Mouse (Mus musculus) frontal cortex, postnatal 14 days (tissue): ENCODE measurements around the gene Scml4.

Experiments
- DNase-seq, 2 experiments: peaks; one replicate each; pipeline ENCODE4 v3.0.0; 2022; ENCODE audit warnings: low spot score in 2 of 2

Scml4 gene

DNA sequence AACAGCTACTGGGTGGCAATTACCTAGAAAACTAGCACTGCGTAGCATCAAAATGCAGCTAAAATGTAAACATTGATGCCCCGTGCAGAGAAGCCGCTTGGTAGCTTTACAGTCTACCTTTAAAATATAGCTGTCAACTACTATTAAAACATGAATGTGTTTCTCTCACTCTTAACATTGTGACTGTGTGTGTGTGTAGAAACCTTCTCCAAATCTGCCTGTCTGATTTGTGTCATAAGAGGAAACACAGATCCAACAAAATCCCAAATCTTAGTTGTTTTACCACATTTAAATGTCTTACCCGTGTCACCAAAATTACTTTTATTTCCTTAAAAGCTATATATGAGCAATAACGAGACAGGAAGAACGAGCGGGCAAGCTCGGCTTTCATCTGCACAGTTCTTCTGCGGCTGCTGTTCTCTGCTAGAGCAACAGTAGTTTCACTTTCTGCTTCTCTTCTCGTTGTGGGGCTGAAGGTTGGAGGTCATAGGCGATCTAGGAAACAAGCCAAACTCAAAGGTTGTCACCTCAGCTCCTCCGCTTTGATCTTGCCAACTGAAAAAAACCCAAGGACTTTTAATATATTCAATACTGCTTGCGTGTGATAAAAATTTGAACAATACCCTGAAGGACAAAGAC, 2.1 kb downstream of the Scml4 start:
- DNase-seq, result no peak

DNA sequence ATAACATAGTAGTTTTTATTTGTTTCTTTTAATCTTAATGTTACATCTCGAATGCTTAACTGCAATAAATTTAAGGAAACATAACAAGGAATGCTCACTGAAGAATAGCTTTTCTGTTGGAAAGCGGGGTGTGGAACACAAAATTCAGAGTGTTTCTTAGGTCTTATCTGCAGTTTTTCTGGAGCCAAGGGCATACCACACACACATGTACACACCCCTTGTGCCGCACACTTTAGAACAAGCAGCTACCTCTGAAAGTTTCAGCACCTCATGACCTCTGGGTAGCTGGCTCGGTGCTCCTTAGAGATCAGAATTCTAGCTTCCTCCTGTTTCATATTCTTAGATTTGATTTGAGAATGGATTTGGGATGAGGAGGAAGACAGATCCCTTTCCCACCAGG, 2.6 kb downstream of the Scml4 start:
- DNase-seq, result no peak

DNA sequence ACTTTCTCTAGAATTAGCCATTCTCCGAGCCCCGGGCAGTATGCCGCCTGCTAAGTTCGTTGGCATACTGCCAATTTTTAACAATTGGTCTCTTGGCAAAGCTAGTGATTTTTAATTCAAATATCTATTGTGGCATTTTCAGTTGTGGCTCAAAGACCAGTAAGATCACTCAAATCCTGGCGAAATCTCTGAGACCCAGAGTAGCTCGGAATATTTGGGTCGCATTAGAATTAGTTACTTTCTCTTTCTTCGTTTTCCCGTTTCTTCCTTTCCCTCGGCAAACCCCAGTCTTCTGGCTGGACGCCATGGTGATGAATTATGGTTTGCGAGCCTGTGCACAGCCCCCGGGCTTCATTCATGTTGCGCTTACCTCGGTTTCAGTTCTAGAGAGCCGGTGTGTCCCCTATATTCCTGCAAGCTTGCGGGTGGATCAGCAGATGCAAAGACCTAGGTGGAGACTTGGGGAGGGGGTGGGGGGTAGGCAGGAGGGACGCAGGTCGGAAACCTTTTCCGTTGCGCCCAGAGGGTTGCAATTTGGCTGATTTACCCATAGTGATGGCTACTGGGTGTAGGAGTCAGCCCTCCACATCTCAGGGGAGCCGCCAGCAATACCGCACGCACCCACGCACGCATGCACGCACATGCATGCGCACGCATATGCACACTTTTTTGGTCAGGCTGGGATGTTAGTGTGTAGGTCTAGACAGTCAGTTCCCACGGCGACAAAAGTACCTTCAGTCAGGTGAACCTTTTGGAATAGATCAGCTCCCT, 3.6 kb downstream of the Scml4 start:
- DNase-seq, result peak; percentile 53 to 54

DNA sequence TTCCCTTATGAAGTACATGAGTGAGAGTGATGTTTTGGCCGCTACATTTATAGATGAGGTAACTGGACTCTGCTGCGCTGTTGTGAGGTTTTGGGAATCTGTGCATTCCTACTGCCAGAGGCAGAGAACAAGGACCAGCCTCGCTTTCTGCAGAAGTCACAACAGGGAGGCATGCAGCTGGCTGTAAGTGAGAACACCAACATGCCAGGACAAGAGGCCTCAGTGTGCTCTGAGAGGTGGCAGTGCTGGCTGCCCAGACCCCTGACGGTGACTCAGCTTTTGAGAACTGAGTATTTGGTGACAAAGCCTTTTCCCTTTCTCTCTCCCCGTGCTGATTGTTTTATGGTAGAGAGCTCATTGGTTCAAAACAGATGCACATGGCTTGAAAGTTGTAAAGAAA, 4.5 kb downstream of the Scml4 start:
- DNase-seq, result no peak

DNA sequence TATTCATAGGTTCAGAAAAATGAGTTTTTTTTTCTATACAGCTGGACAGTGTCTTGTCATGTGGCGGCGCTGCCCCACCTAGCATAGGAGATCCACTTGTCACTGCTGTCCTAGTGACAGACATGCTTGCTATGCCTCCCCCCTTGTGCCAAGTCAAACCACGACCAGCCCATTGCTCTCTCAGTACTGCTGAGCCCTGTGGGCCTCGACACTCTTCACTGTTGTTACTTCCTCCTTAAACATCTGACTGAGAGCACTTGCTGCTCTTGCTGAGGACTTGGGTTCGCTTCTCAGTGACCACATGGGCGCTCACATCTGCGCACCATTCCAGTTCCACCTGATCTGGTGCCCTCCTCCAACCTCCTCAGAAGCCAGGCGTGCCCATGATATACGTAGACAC, 8.2 kb downstream of the Scml4 start:
- no peak for DNase-seq

DNA sequence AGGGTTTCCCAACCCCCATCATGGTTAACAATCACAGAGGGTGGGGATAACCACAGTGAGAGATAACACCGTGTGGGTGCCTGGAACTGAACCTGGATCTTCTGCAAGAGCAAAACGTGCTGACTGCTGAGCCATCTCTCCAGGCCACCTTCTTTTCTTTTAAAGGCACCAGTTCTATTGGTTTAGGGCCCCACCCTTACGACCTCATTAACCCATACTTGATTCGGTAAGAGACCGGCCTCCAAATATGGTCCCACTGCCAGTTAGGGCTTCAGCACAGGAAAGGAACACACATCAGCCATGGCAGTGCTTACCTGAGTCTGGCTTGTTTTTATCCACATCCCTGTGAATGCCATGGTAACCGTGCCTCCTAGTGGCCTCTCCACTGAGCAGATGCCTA, 9.3 kb downstream of the Scml4 start:
- no peak for DNase-seq

DNA sequence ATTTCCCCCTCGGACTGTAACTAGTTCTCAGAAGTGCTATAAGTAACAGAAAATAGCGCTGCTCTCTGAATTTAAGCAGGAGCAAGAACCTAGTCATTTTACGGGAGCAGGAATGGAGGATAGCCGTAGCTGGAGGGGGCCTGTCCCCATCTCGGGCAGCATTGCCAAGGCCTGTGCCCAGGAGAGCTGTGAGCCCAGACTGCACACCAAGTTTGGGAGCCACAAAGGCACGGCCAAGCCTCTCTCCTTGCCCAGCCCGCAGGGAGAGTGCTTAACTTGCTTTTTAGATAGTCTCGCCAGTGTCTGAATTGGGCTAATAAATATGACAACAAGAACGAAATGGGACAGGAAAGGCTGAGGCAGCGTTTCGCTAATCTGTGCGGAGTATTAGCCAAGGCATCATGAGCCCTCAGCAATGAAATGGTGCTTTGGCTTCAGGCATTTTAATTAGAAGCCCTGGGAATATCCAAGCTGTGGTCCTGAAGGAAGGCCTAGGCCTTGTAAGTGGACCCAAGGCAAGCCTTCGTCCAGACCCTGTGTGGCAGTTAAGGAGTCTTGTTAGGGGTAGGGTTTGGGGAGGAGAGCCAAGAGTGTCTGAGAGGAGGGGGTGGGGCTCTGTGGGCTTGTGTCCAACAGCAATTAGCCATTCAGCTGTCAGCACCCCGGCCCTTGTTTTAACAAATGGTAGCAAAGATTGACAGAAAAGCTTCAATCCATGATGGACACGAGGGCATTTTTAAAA, 12.3 kb downstream of the Scml4 start:
- DNase-seq, result no peak

DNA sequence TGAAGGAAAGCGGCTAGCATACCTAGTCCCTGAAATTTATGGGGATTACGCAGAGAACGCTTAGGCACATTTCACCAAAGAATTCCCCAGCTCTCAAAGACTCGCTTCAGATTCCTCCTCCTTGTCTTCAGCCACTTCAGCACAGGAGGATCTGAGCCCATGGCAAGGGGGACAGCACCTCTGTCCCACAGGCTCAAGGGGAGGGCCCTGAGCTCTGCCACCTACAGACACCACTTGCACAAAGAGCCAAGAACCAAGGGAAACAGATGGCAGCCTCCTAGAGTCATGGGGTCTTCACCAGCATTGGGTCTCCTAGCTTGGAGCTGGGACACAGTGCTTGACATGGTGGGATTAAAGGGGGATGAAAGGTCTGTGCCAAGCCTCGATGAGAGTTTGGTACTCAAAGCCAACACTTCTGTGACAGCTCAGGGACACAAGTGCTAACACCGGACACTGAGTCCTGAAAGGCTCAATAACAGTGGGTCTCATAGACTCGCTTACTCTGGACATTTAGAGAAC, 13.0 kb downstream of the Scml4 start:
- DNase-seq, result no peak

DNA sequence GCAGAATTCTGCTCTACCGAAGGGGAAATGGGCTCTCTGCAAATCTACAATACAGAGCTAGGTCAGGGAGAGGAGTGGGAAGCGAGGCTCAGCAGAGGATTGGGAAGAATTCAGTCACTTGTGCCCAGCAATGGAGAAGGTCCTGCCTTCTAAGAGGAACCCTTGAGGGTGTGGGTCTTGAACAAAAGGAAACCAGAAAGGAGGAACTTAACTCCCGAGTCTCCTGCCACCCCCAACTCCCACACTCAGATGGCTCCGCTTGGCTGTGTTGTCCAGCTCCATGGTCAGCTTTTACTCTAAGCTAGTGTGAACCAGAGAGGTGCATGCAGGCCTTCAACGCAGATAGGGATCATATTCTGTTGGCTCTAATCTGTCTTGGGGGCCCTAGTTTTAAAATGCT, 16.0 kb downstream of the Scml4 start:
- no peak for DNase-seq

DNA sequence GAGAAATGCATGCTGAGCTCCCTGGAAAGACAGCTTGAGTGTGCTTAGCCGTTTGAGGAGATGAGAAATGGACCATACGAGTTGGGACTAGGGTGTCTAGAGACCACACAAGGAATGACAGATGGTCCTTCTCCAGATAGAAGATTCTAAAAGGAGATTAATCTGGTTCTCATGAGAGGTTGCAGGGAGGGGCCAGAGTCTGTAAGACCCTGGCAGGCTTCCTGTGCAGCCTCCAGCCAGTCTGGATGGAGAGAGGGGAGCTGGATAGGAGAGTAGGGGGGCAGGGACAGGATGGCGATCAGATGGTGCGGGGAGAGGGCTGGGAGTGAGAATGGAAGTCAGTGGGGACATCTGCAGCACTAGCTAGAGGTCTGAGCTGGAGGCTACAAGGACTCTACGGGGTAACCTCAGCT, 19.1 kb downstream of the Scml4 start:
- DNase-seq, result no peak

DNA sequence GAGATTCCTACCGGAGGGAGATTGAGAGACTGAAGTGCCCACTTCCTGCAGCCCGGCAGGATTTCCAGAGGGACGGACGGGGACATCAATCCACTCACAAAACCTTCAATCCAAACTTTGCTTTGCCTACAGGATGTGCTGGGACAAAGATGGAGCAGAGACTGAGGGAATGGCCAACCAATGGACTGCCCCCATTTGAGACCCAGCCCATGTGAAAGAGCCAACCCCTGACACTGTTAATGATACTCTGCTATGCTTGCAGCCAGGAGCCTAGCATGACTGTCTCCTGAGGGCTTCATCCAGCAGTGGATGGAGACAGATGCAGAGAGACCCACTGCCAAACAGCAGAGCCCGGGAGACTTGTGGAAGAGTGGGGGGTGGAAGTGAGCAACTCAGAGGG, 19.5 kb downstream of the Scml4 start:
- DNase-seq, result no peak

DNA sequence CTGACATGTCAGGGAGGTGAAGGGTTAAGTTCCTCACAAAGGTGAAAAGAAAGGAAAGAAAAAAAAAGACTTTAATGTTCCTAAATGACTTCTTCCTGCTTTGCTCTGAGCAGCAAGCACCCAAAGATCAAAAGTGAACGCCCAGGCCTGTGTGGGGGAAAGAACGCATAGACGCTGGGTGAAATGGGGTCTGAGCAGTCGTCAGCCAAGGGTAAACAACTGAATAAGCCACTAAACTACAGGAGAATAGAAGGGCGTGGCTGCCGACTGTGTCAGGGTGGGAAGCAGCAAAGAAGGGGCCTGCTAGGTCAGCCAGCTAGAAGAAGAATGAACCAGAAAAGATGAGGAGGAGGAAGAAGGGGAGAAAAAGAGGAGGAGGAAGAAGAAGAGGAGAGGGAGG, 26.9 kb downstream of the Scml4 start:
- DNase-seq, result no peak

DNA sequence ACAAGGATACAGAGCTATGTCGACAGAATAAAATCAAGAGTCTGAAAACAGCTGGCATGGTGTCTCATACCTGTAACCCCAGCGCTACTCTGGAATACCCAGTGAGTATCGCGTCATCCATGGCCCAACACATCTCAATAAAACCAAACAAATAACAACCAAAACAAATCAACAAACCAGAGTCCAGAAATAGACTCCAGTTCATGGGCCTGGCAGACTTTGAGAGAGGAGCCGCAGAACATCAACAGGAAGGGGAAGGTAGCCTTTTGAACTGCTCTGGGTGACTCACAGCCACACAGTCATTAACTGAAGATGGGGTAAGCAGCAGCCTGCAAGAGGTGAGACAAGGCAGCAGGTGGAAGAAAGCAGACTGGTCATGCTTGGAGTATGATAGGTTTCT, 28.1 kb downstream of the Scml4 start:
- no peak for DNase-seq

DNA sequence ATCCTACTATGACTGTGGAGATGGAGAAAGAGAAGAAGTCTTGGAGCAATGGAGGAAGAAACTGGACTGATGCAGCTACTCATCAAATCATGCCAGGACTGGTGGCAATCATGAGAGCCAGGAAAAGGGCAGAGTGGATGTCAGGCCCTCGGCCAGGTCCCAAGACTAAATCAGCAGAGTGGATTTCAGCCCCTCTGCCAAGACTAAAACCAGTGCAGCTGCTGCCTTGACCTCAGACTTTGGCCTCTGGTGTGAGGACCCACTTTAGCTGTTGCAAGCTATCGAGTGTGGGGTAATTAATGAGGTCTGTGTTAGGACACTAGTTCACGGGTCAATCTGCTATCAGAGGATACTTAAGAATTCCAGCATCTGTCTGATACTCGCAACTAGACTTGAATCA, 30.2 kb downstream of the Scml4 start:
- no peak for DNase-seq

DNA sequence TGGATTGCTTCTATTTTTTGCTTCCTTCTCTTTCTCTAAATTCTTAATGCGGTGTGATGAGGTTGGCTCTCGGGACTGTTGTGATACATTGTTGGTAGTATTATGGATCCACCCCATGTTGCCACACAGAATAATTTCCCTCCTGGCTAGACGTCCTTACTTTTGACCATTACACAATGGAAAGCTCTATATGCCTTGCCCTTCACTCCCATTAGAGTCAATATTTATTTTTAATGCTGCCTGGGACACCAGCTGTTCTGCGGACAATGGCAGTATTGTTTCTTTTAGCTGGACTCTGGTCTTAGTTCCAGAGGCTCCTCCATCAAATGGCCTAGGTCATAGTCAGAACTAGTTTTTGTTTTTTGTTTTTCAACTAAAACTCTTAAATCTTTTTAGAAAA, 32.1 kb downstream of the Scml4 start:
- DNase-seq, result no peak

DNA sequence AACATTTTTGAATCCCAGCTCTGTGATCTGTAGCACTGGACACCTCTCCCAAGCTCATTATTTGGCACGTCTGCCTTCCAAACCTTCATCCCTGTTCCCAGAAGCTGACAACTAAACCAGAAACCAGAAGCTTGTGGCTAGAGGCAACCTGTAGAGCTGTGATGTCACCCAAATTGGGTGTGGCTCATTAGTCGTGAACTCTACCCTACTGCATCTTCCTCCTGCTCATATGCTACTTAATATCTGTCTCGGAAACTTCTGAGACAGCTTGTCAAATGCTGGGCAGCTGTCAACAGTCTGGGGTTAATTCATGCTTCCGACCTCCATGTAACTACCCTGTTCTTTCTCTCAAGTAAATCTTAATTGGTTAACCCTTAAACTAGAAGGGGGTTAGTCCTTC, 32.8 kb downstream of the Scml4 start:
- no peak for DNase-seq

DNA sequence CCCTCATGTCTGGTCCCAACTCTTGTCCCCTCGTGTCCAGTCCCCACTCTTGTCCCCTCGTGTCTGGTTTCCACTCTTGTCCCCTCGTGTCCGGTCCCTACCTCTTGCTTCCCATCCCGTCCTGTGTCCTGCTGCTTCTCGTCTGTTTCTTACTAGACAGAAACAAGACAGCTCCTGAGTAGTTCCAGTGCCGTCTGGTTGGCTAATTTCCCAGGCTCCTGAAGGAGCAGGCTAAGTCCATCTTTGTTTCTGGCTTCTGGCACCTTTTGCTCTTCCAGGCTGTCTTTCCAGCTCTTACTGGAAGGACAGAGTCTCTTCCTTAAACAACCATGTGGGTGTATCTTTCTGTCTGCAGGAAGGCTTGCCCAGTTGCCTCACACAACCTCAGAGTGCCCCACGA, 33.7 kb downstream of the Scml4 start:
- DNase-seq, result no peak

DNA sequence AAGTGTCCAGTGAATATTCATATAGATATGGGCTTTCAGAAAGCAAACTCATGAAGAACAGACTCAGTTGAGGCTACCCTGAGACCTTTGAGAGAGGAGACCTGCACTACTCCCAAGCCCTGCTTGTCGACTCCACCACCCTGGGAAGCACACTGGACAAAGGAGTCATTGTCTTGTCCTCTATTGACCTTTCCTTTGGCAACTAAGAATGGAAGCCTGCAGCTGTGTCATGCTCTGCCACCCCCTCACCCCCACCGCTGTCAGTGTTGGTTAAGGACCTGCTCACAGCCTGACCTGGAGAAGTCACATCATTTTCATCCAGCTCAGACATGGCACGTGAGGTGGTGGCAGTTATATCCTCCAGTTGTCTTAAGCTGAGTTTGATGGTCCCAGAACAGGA, 34.1 kb downstream of the Scml4 start:
- DNase-seq, result no peak

DNA sequence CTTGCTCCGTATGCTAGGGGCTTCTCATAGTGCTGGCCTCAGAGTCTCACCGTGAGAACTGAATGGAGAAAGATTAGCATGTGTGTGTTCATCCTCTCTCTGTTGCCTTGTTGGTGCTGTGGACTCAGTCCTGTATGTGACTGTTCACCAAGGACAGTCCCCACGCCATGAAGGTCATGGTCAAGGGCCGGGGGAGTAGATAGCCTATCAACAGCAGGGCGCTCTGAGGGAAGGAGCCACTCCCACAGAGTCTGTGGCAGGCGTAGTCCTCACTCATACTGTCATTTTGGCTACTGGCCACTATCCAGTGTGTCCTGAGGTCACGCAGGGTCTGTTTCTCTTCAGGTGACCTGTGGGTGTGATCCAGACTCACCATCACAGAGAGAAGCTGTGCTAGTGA, 34.5 kb downstream of the Scml4 start:
- DNase-seq, result no peak

DNA sequence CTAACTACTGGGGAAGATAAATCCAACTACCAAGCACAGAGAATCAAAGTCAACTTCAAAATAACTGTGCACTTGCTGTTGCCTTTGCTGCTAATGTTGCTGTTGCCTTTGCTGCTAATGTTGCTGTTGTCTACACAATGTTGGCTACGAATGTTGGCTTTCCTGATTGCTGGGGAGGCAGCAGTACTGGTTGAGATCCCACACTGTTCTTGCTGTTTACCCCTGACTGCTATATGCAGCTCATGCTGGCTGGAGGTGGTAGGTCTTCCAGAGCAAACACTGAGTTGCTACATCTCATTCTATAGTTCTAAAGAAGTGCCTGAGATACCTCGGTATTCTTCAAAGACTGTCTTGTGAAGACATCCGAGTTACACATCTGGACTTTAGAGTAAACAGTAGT, 36.5 kb downstream of the Scml4 start:
- DNase-seq, result no peak

DNA sequence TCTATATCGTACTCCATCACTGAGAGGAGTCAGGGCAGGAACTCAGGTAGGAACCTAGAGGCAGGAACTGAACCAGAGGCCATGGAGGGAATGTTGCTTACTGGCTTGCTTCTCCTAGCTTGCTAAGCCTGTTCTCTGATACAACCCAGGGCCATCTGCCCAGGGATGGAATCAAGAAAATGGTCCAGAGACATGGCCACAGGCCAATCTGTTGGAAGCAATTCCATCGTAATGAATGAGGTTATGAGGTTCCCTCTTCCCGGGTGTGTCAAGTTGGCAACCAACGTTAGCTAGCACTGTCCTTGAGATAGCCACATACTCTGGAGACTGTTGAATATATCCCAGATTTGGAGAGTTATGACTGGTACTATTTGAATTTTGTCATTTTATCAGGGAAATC, 37.0 kb downstream of the Scml4 start:
- DNase-seq, result no peak

DNA sequence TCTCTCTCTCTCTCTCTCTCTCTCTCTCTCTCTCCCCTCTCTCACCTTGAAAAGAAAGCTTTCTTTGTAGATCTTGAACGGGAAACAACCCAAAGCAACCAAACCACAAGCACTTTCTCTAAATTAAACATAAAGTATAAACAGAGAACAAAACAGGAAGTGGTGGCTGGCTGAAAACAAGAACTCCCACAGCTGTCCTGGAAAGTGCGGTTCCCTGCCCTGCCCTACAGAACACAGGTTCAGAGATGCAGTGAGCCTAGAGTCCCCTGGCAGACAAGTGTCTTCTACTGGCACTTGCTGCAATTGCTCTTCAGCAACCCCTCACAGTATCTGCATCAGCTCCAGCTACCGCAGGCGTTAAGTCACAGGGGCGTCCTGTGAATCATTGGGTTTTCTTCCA, 37.5 kb downstream of the Scml4 start:
- no peak for DNase-seq

DNA sequence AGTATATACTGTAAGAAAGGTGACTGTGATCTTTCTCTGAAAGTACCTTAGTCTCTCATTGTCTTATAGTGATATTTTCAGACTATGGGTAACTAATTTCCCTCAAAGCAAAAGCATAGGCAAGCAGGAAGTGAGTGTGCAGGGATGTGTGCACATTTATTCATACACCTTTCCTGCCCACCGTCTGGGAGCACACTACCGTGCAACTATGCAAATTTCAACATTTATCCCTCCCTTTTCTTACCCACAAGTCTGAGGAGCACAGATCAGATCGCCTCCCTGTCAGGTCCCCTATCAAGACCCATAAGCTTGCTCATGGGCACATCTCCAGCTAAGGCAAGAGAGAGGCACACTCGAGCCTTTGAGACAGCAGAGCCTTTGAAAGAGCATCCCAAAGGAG, 41.2 kb downstream of the Scml4 start:
- DNase-seq, result no peak
